Mouse (Mus musculus): ENCODE measurements around the gene Olfr888. TPM values are rescaled to one million over a fixed set of nuclear protein-coding genes. Genes with fewer than 3 reads are reported as not detected.

The Olfr888 gene
- not detected in 2 replicates for polyA plus RNA-seq (2015; fragmentation: Nextera tagmentation; extraction: Ambion mirVana)

GRCm38 (mm10) chr9:38107828-38108227, at the start of gene Olfr888:
Gene Olfr888 (plus strand): TSS chr9:38108128.
- 70% methylated on average over 1 of the region's 1 CpGs for WGBS
- Histone ChIP-seq H3K27ac (ENCODE audit: low read length) (no peak within 1 kb of the TSS), H3K9me3 (ENCODE audit: low read length) (no peaks in the 10 kb centered on the region), H3K36me3 (ENCODE audit: insufficient read depth, low read length) (no peaks in the 10 kb centered on the region), H3K4me2 (replicated peaks; ENCODE audit: low read depth, low read length) (no peak within 1 kb of the TSS), H3K4me1 (ENCODE audit: insufficient read depth, low read depth, low read length) (no peaks in the 10 kb centered on the region), H3K4me3 (ENCODE audit: low read depth, low read length) (no peak within 1 kb of the TSS), H3K27me3 (replicated peaks; ENCODE audit: insufficient read depth, low read length) (no peaks in the 10 kb centered on the region), H3K9ac (replicated peaks; ENCODE audit: low read depth) (no peak within 1 kb of the TSS)
- ATAC-seq = no peak
- DNase-seq (ENCODE audit: low spot score) = no peak
- TF ChIP-seq EP300 (IDR thresholded peaks at IDR 0.05) = no peak

DNA sequence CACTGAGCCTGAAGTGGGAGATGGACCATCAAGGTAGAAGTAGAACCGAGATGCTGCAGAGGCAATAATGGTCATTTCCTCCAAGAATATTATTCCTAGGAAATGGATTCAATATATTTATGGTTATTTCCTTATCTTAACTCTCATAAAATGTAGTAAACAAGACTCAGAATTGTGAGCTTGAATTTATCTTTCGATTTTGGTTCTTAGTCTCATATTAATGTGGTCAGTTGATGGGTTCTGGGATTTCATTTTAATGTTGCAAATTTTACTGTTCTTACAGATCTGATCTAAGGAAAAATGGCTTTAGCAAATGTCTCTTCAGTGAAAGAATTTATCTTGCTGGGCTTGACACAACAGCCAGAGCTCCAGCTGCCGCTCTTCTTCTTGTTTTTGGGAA, 46.9 kb upstream of the Olfr888 start, which contains the start of gene Olfr885:
Gene Olfr885, plus strand, starts transcription at position 301 of the 400 bp plus-strand sequence.
- Histone ChIP-seq H3K9ac (replicated peaks; ENCODE audit: low read depth) (no peak within 1 kb of the TSS), H3K4me1 (ENCODE audit: insufficient read depth, low read depth, low read length) (no peaks in the 10 kb centered on the region), H3K4me2 (replicated peaks; ENCODE audit: low read depth, low read length) (no peak within 1 kb of the TSS), H3K27ac (ENCODE audit: low read length) (no peak within 1 kb of the TSS), H3K9me3 (ENCODE audit: low read length) (no peaks in the 10 kb centered on the region), H3K27me3 (replicated peaks; ENCODE audit: insufficient read depth, low read length) (no peaks in the 10 kb centered on the region), H3K36me3 (ENCODE audit: insufficient read depth, low read length) (no peaks in the 10 kb centered on the region), H3K4me3 (ENCODE audit: low read depth, low read length) (no peak within 1 kb of the TSS)
- TF ChIP-seq CTCF (IDR thresholded peaks at IDR 0.05) (no peak), EP300 (IDR thresholded peaks at IDR 0.05) (no peak)
- WGBS = 81% methylated on average over 3 of the region's 3 CpGs
- DNase-seq (ENCODE audit: low spot score) (no peak), ATAC-seq (no peak)

- Histone ChIP-seq H3K9me3 (ENCODE audit: low read length) (no peaks in the 10 kb centered on the region), H3K27ac (ENCODE audit: low read length) (no peak within 1 kb of the TSS), H3K4me2 (replicated peaks; ENCODE audit: low read depth, low read length) (no peak within 1 kb of the TSS), H3K4me1 (ENCODE audit: insufficient read depth, low read depth, low read length) (no peaks in the 10 kb centered on the region), H3K4me3 (ENCODE audit: low read depth, low read length) (no peak within 1 kb of the TSS), H3K36me3 (ENCODE audit: insufficient read depth, low read length) (no peaks in the 10 kb centered on the region), H3K9ac (replicated peaks; ENCODE audit: low read depth) (no peak within 1 kb of the TSS), H3K27me3 (replicated peaks; ENCODE audit: insufficient read depth, low read length) (no peaks in the 10 kb centered on the region)
- ATAC-seq = no peak
- TF ChIP-seq EP300 (IDR thresholded peaks at IDR 0.05) = no peak
- TF ChIP-seq CTCF (IDR thresholded peaks at IDR 0.05) = no peak
- 72% methylated on average over 1 of the region's 1 CpGs for WGBS
- no peak for DNase-seq (ENCODE audit: low spot score)
Observed at GRCm38 (mm10) chr9:38083772-38084171, 24.2 kb upstream of the Olfr888 start, which contains the start of gene Olfr887. Gene Olfr887 (plus strand): TSS chr9:38084072.

GRCm38 (mm10) chr9:38114898-38115297, 7.0 kb downstream of the Olfr888 start, which contains the start of gene Olfr889:
Gene Olfr889 (plus strand): TSS chr9:38115198.
- no peak within 1 kb of the TSS for H3K9ac ChIP-seq (replicated peaks; ENCODE audit: low read depth)
- TF ChIP-seq CTCF (IDR thresholded peaks at IDR 0.05) = no peak
- TF ChIP-seq EP300 (IDR thresholded peaks at IDR 0.05) = no peak
- H3K27me3 ChIP-seq (replicated peaks; ENCODE audit: insufficient read depth, low read length) = no peaks in the 10 kb centered on the region
- no peaks in the 10 kb centered on the region for H3K36me3 ChIP-seq (ENCODE audit: insufficient read depth, low read length)
- DNase-seq (ENCODE audit: low spot score) (no peak), ATAC-seq (no peak)
- H3K4me1 ChIP-seq (ENCODE audit: insufficient read depth, low read depth, low read length) = no peaks in the 10 kb centered on the region
- H3K4me2 ChIP-seq (replicated peaks; ENCODE audit: low read depth, low read length) = no peak within 1 kb of the TSS
- no peaks in the 10 kb centered on the region for H3K9me3 ChIP-seq (ENCODE audit: low read length)
- H3K27ac ChIP-seq (ENCODE audit: low read length) = no peak within 1 kb of the TSS
- H3K4me3 ChIP-seq (ENCODE audit: low read depth, low read length) = no peak within 1 kb of the TSS

DNA sequence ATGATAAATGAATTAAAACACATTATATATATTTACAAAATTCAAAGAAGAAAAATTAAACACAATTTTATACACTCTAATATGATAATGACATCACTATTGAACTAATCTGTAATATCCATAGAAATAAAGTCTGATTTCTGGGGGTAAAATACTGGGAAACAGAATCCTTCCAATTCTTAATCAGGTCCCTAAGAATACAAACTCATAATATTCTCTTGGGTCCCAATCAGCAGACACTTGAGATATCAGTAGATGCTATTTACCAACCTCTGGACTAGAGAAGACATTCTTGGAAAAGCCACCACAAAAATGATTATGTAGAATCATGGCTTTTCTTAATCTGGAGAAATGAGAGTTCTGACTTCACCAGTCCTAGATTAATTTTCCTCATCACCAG, 34.3 kb downstream of the Olfr888 start, which contains the start of gene Olfr890:
Gene Olfr890, plus strand, starts transcription at position 301 of the 400 bp plus-strand sequence.
- ATAC-seq (no peak), DNase-seq (ENCODE audit: low spot score) (no peak)
- H3K4me1 ChIP-seq (ENCODE audit: insufficient read depth, low read depth, low read length) = no peaks in the 10 kb centered on the region
- no peaks in the 10 kb centered on the region for H3K9me3 ChIP-seq (ENCODE audit: low read length)
- H3K4me2 ChIP-seq (replicated peaks; ENCODE audit: low read depth, low read length) = no peak within 1 kb of the TSS
- H3K27ac ChIP-seq (ENCODE audit: low read length) = no peak within 1 kb of the TSS
- TF ChIP-seq EP300 (IDR thresholded peaks at IDR 0.05) (no peak), CTCF (IDR thresholded peaks at IDR 0.05) (no peak)
- H3K9ac ChIP-seq (replicated peaks; ENCODE audit: low read depth) = no peak within 1 kb of the TSS
- H3K36me3 ChIP-seq (ENCODE audit: insufficient read depth, low read length) = no peaks in the 10 kb centered on the region
- H3K27me3 ChIP-seq (replicated peaks; ENCODE audit: insufficient read depth, low read length) = no peaks in the 10 kb centered on the region
- H3K4me3 ChIP-seq (ENCODE audit: low read depth, low read length) = no peak within 1 kb of the TSS

Other genes starting within 250 kb of the Olfr888 start
- gene Olfr145, start 211.4 kb upstream of the Olfr888 start, polyA plus RNA-seq (2015; fragmentation: Nextera tagmentation; extraction: Ambion mirVana) = not detected in 2 replicates
- gene Olfr878, start 190.3 kb upstream of the Olfr888 start, polyA plus RNA-seq (2015; fragmentation: Nextera tagmentation; extraction: Ambion mirVana) = not detected in 2 replicates
- not detected in 2 replicates for gene Olfr881, start 116.3 kb upstream of the Olfr888 start, polyA plus RNA-seq (2015; fragmentation: Nextera tagmentation; extraction: Ambion mirVana)
- not detected in 2 replicates for gene Olfr883, start 82.3 kb upstream of the Olfr888 start, polyA plus RNA-seq (2015; fragmentation: Nextera tagmentation; extraction: Ambion mirVana)
- not detected in 2 replicates for gene Olfr884, start 61.6 kb upstream of the Olfr888 start, polyA plus RNA-seq (2015; fragmentation: Nextera tagmentation; extraction: Ambion mirVana)
- gene Olfr885, start 46.8 kb upstream of the Olfr888 start, polyA plus RNA-seq (2015; fragmentation: Nextera tagmentation; extraction: Ambion mirVana) = not detected in 2 replicates
- gene Olfr887, start 24.1 kb upstream of the Olfr888 start, polyA plus RNA-seq (2015; fragmentation: Nextera tagmentation; extraction: Ambion mirVana) = not detected in 2 replicates
- gene Olfr889, start 7.1 kb downstream of the Olfr888 start, polyA plus RNA-seq (2015; fragmentation: Nextera tagmentation; extraction: Ambion mirVana) = 0.02 and 0.04 TPM in 2 replicates
- gene Olfr890, start 34.4 kb downstream of the Olfr888 start, polyA plus RNA-seq (2015; fragmentation: Nextera tagmentation; extraction: Ambion mirVana) = not detected in 2 replicates
- gene Olfr891, start 72.7 kb downstream of the Olfr888 start, polyA plus RNA-seq (2015; fragmentation: Nextera tagmentation; extraction: Ambion mirVana) = not detected in 2 replicates
- not detected in 2 replicates for gene Olfr893, start 100.2 kb downstream of the Olfr888 start, polyA plus RNA-seq (2015; fragmentation: Nextera tagmentation; extraction: Ambion mirVana)
- not detected in 2 replicates for gene Olfr894, start 109.9 kb downstream of the Olfr888 start, polyA plus RNA-seq (2015; fragmentation: Nextera tagmentation; extraction: Ambion mirVana)
- gene Olfr143, start 144.6 kb downstream of the Olfr888 start, polyA plus RNA-seq (2015; fragmentation: Nextera tagmentation; extraction: Ambion mirVana) = not detected in 2 replicates
- not detected in 2 replicates for gene Olfr895, start 159.7 kb downstream of the Olfr888 start, polyA plus RNA-seq (2015; fragmentation: Nextera tagmentation; extraction: Ambion mirVana)
- gene Olfr896-ps1, start 183.0 kb downstream of the Olfr888 start, polyA plus RNA-seq (2015; fragmentation: Nextera tagmentation; extraction: Ambion mirVana) = not detected in 2 replicates
- gene Olfr25, start 220.9 kb downstream of the Olfr888 start, polyA plus RNA-seq (2015; fragmentation: Nextera tagmentation; extraction: Ambion mirVana) = not detected in 2 replicates
- not detected in 2 replicates for gene Olfr898, start 240.3 kb downstream of the Olfr888 start, polyA plus RNA-seq (2015; fragmentation: Nextera tagmentation; extraction: Ambion mirVana)